Mouse (Mus musculus): ENCODE data around the gene Sephs1. TPM values are rescaled to one million over a fixed set of nuclear protein-coding genes. Genes with fewer than 3 reads are reported as not detected.

Gene Sephs1
- 10 to 100 TPM; 30.1 to 35.1 TPM for total RNA-seq (2021)

DNA sequence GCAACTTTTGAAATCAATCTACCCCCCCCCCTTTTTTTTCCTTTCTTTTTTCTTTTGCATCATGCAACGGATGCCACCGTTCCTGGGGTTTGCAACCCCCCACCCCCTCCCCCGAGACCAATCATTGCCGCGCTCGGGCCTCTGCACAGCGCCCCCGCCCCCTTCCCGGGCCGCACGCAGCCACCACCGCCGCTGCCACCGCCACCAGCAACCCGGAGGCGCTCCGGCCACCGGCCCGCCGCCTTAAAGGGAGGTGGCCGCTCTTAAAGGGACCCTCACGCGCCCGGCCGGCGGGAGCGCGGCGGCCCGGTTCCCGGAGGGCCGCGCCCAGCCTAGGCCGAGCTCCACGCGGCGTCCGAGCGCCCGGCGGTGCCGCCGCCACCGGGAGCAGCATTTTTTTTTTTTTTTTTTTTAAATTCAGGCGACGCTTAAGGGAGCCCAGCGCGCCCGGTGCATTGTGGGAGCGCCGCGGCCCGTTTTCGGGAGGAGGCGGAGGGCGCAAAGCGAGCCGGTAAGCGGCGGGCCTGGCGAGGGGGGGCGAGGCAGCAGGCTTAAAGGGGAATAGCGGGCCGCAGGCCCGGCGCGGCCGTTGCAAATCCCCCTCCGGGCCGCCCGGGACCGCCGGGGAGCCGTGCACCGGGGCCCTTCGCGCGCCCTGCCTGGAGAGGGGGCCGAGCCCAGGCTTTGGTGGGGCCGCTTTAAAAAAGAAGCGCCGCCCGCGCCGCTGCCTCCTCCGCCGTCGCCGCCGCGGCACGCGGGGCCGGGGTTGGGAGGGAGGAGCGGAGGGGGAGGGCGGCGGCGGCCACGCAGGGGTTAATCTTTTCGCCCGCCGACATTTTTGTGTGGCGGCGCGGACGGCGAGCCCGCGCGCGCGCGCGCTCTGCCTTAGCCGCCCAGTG lies at the start of gene Sephs1:
TSS of gene Sephs1 (plus strand) at position 215 of the 899 bp plus-strand sequence.
- intact Hi-C loops (cut with DNase I), result loop anchor here (5.0 kb wide), 1 partner anchor 379 kb away; no protein-coding TSS in a partner anchor
- DNase-seq, result peak; percentile 88 to 89

GRCm38 (mm10) chr2:4832166-4832565 lies 49.2 kb upstream of the Sephs1 start:
- DNase-seq, result no peak
- intact Hi-C loops (cut with DNase I), result no loop called here

- intact Hi-C loops (cut with DNase I), result no loop called here
- DNase-seq, result no peak
These were observed 31.9 kb upstream of the Sephs1 start for GRCm38 (mm10) chr2:4849449-4849848.

- intact Hi-C loops (cut with DNase I), result no loop called here
- DNase-seq, result no peak
These were observed 24.2 kb upstream of the Sephs1 start for GRCm38 (mm10) chr2:4857186-4857585.

- intact Hi-C loops (cut with DNase I), result no loop called here
- no peak for DNase-seq
These were observed 23.2 kb upstream of the Sephs1 start for GRCm38 (mm10) chr2:4858161-4858560.

DNA sequence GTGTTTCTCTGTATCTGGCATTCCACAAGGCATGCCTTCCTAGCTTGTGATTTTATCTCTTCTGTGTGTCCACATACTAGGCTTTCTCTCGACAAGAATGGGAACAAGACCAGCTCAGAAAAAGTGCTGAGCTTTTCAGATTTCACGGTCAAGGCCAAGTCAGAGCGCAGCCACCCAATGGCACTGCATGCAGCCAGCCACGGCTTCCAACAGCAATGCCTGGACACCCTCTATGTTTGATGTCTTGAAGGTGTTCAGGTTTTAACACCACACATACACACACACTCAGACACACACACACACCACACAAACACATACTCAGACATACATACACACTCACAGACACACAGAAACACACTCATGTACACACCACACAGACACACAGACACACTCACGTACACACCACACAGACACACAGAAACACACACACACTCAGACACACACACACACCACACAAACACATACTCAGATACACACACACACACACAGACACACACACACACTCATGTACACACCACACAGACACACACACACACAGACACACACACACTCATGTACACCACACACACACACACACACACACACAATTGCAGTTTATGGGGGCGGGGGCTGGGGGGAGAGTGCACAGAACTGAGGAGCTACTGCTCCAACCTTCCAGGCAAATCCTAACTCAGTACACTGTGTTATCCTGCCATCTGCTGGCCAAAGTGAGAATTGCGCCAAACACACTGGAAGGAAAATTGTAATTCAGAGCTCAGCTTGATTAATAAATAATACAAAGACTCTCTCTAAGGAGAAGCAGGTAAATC lies 17.2 kb upstream of the Sephs1 start:
- intact Hi-C loops (cut with DNase I), result loop anchor here (1.0 to 10.0 kb wide), 4 partner anchors 152 to 639 kb away; partner anchors contain the start of gene Prpf18
- DNase-seq, result peak; percentile 77 to 90

- intact Hi-C loops (cut with DNase I), result loop anchor here (1.0 to 10.0 kb wide), 4 partner anchors 153 to 640 kb away; partner anchors contain the start of gene Prpf18
These were observed 16.5 kb upstream of the Sephs1 start for GRCm38 (mm10) chr2:4864817-4865296.

GRCm38 (mm10) chr2:4868028-4868725 lies 13.2 kb upstream of the Sephs1 start:
- intact Hi-C loops (cut with DNase I), result loop anchor here (10.0 kb wide), 1 partner anchor 643 kb away; no protein-coding TSS in a partner anchor
- no peak for DNase-seq

More at GRCm38 (mm10) chr2:4864817-4865296, 16.5 kb upstream of the Sephs1 start:
- DNase-seq, result no peak

DNA sequence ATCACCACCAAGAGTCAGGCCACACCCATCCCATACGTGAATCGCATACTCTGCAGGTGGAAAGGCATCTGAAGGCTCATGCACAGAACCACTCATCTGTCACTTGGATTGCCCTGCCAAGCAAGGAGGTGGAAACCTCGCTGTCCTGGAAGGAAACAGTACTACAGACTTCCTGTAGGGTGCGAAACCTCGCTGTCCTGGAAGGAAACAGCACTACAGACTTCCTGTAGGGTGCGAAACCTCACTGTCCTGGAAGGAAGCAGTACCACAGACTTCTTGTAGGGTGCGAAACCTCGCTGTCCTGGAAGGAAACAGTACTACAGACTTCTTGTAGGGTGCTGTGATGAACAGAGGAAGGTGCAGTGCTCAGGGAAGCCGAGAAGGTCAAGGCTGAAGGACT lies 8.6 kb upstream of the Sephs1 start:
- intact Hi-C loops (cut with DNase I), result no loop called here
- DNase-seq, result no peak

DNA sequence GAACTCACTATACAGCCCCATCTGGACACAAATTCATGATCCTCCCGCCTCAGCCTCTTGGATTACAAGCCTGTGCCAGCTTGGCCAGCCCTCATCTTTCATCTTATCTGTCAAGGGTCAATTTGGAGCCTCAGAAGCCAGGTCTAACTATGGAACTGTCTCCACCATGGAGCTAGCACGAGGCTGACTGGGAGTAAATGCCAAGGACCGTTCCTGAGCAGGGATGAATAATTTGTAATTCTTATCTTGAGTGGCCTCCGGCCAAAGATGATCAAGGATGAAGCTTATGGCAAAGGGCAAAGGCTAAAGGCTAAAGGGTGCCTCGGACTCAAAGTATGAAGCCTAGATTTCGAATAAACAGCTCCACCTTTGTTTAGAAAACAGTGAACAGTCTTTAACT lies 8.0 kb upstream of the Sephs1 start:
- intact Hi-C loops (cut with DNase I), result no loop called here
- DNase-seq, result no peak

DNA sequence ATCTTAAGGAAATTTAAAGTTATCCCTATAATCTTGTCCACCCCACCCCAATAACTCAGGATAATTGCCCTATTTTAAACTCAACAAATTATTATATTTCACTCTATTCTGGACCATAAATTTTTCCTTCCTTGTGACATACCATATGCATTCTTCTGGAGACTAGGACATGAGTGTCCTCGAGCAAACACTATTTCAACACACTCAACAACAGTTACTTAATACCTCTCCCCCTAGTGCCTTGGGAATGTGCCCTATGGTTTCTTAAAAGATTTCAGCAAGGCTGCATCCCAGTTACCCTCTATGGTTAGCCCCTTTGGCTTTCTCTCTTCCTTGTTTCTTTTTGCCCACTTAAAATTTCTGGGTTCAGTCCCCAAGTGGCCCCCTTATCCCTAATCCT lies 6.3 kb upstream of the Sephs1 start:
- intact Hi-C loops (cut with DNase I), result no loop called here
- DNase-seq, result no peak

GRCm38 (mm10) chr2:4876131-4876530 lies 5.2 kb upstream of the Sephs1 start:
- intact Hi-C loops (cut with DNase I), result no loop called here
- DNase-seq, result no peak

GRCm38 (mm10) chr2:4880737-4881349 lies 521 bp upstream of the Sephs1 start:
- DNase-seq, result peak; percentile 39 to 57
- intact Hi-C loops (cut with DNase I), result loop anchor here (5.0 kb wide), 1 partner anchor 379 kb away; no protein-coding TSS in a partner anchor

GRCm38 (mm10) chr2:4882249-4882791 lies 956 bp downstream of the Sephs1 start:
- intact Hi-C loops (cut with DNase I), result loop anchor here (5.0 kb wide), 1 partner anchor 380 kb away; no protein-coding TSS in a partner anchor
- DNase-seq, result peak in 1 of 2 experiments; percentile 81

DNA sequence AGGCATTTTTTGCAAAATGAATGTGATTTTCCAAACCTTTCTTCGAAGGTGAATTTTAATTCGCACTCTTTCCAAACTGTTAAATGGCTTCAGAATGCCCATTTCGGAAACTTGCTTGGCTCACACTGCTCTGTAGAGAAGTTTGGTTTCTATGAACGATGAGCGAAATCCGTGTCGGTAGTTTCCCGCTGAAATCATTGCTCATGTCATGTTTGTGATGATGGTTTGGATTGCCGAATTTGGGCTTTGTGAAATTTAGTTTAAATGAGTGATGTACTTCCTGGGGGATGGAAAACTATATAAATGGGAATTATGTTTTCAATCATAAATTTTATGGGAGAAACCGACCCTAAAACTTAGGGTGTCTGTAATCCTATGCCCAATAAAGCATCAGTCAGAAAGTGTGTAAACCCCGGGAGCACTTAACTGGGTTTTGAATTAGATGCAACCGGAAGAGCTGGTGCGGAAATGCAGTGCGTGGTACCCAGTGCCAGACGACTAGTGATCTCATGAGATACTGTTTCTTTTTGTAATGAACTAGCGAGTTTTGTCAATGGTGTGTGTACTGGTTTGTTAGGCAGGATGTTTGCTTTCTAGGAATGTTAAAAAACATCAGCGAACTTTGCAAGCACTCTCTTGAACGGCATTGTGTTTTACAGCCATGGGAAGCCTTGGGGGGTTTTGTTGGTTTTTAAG lies 1.8 kb downstream of the Sephs1 start:
- DNase-seq, result no peak

DNA sequence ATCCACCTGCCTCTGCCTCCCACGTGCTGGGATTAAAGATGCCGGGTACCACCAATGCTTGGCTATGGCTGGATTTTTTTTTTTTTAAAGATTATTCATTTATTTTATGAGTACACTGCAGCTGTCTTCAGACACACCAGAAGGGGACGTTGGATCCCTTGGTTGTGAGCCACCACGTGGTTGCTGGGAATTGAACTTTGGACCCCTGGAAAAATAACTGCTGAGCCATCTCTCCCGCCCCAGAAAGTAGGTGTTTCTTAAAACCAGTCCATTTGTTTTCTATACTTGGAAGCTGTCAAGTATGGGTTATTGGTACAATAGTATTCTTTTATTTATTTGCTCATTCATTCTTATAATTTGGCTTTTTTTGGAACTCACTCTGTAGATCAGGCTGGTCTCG lies 5.5 kb downstream of the Sephs1 start:
- DNase-seq, result no peak
- intact Hi-C loops (cut with DNase I), result no loop called here

More for the DNA sequence above, 1.8 kb downstream of the Sephs1 start:
- intact Hi-C loops (cut with DNase I), result loop anchor here (5.0 kb wide), 1 partner anchor 381 kb away; no protein-coding TSS in a partner anchor

DNA sequence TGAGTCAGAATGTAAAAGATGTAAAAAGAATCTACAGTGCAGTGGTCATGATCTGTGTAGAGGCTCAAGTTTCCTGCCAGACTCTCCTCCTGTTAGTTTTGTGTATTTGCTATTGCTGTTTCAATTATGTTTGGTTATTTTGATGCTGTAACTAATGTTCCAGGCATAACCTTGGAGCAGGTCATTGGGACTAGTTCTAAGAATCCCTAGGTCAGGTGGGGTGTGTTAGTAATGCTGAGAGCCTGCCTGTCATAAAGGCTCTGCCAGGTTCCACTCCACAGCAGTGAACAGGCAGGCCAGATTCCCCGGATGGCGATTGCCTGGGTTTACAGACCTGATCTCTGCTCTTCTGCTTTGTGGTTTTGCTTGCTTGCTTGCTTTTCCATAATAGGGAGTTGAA lies 14.2 kb downstream of the Sephs1 start:
- no peak for DNase-seq
- intact Hi-C loops (cut with DNase I), result no loop called here

DNA sequence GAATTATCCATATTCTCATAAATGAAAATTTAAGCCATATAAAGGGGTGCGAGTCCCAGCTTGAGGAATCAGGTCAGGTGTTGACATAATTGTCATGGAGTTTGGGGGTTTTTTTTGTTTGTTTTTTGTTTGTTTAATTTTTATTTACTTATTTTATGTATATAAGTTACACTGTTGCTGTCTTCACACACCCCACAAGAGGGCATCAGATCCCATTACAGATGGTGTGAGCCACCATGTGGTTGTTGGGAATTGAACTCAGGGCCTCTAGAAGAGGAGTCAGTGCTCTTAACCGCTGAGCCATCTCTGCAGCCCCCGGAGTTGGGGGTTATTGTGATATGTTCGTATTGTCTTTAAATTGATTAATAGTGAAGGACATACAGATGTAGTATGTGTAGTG lies 15.6 kb downstream of the Sephs1 start:
- DNase-seq, result no peak
- intact Hi-C loops (cut with DNase I), result no loop called here

DNA sequence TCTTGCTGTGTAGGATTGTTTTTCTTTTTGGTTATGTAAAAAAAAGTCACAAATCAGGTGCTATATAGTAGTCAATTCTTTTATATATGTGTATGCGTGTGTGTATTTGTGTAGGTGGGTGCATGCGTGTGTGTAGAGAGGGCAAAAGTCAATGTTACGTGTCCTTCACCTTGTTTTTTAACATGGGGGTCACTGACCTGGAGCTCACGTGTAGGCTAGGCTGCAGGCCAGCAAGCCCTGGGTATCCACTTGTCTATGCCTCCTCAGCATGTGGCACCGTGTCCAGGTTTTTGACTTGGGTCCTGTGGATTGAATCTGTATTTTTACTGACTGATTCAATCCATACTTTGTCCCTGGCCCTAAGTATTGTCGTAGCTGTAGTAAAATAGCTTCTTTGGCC lies 19.3 kb downstream of the Sephs1 start:
- intact Hi-C loops (cut with DNase I), result no loop called here
- no peak for DNase-seq

All from heart, postnatal 10 days (tissue).